Mouse (Mus musculus): ENCODE measurements around the gene Parva. TPM values are rescaled to one million over a fixed set of nuclear protein-coding genes. Genes with fewer than 3 reads are reported as not detected.

Gene Parva
- polyA plus RNA-seq, 1 experiment: 230 TPM

GRCm38 (mm10) chr7:112603496-112604170, 176.3 kb downstream of the Parva start:
- Histone ChIP-seq H3K4me3 (ENCODE audit: insufficient read depth, low read length) (no peak overlapping the region), H3K4me1 (ENCODE audit: control insufficient read depth, insufficient read depth, low read length) (peaks cover 3% of the 10 kb centered on the region; the same call in 1 of the 2 replicates), H3K27ac (ENCODE audit: insufficient read depth, low read length) (peak overlapping the region; percentile 87)
- TF ChIP-seq CTCF (IDR thresholded peaks at IDR 0.05; ENCODE audit: borderline replicate concordance, insufficient read depth, low read length): no peak
- no peak for TF ChIP-seq POLR2A (IDR thresholded peaks at IDR 0.05; ENCODE audit: low read depth, low read length)

- Histone ChIP-seq H3K4me3 (ENCODE audit: insufficient read depth, low read length) (no peak overlapping the region), H3K27ac (ENCODE audit: insufficient read depth, low read length) (peak overlapping the region; percentile 87), H3K4me1 (ENCODE audit: control insufficient read depth, insufficient read depth, low read length) (peaks cover 3% of the 10 kb centered on the region; the same call in 1 of the 2 replicates)
- TF ChIP-seq CTCF (IDR thresholded peaks at IDR 0.05; ENCODE audit: borderline replicate concordance, insufficient read depth, low read length): no peak
- no peak for TF ChIP-seq POLR2A (IDR thresholded peaks at IDR 0.05; ENCODE audit: low read depth, low read length)
These were observed 176.9 kb downstream of the Parva start for GRCm38 (mm10) chr7:112604209-112604608.

- TF ChIP-seq POLR2A (IDR thresholded peaks at IDR 0.05; ENCODE audit: low read depth, low read length): no peak
- no peak for TF ChIP-seq CTCF (IDR thresholded peaks at IDR 0.05; ENCODE audit: borderline replicate concordance, insufficient read depth, low read length)
- Histone ChIP-seq H3K4me1 (ENCODE audit: control insufficient read depth, insufficient read depth, low read length) (peaks cover 7% of the 10 kb centered on the region), H3K27ac (ENCODE audit: insufficient read depth, low read length) (peak overlapping the region; percentile 70), H3K4me3 (ENCODE audit: insufficient read depth, low read length) (no peak overlapping the region)
These were observed 186.9 kb downstream of the Parva start for GRCm38 (mm10) chr7:112614046-112614790.

- H3K4me3 ChIP-seq (ENCODE audit: insufficient read depth, low read length): no peak overlapping the region
- H3K27ac ChIP-seq (ENCODE audit: insufficient read depth, low read length): peak overlapping the region; percentile 70
- TF ChIP-seq POLR2A (IDR thresholded peaks at IDR 0.05; ENCODE audit: low read depth, low read length) (no peak), CTCF (IDR thresholded peaks at IDR 0.05; ENCODE audit: borderline replicate concordance, insufficient read depth, low read length) (no peak)
- peaks cover 7% of the 10 kb centered on the region for H3K4me1 ChIP-seq (ENCODE audit: control insufficient read depth, insufficient read depth, low read length)
These were observed 187.7 kb downstream of the Parva start for GRCm38 (mm10) chr7:112614791-112615668.

- Histone ChIP-seq H3K4me3 (ENCODE audit: insufficient read depth, low read length) (peak overlapping the region; percentile 17; the same call in 1 of the 2 replicates), H3K4me1 (ENCODE audit: control insufficient read depth, insufficient read depth, low read length) (peaks cover under 1% of the 10 kb centered on the region), H3K27ac (ENCODE audit: insufficient read depth, low read length) (peak overlapping the region; percentile 83)
- TF ChIP-seq POLR2A (IDR thresholded peaks at IDR 0.05; ENCODE audit: low read depth, low read length) (no peak), CTCF (IDR thresholded peaks at IDR 0.05; ENCODE audit: borderline replicate concordance, insufficient read depth, low read length) (no peak)
These were observed 193.2 kb downstream of the Parva start for GRCm38 (mm10) chr7:112620322-112621179.

- TF ChIP-seq POLR2A (IDR thresholded peaks at IDR 0.05; ENCODE audit: low read depth, low read length): no peak
- TF ChIP-seq CTCF (IDR thresholded peaks at IDR 0.05; ENCODE audit: borderline replicate concordance, insufficient read depth, low read length): no peak
- peaks cover 4% of the 10 kb centered on the region for H3K4me1 ChIP-seq (ENCODE audit: control insufficient read depth, insufficient read depth, low read length)
- no peak overlapping the region for H3K4me3 ChIP-seq (ENCODE audit: insufficient read depth, low read length)
- peak overlapping the region; percentile 68 for H3K27ac ChIP-seq (ENCODE audit: insufficient read depth, low read length)
These were observed 200.2 kb downstream of the Parva start for GRCm38 (mm10) chr7:112627481-112627880.

GRCm38 (mm10) chr7:112634505-112635213, 207.4 kb downstream of the Parva start:
- Histone ChIP-seq H3K4me1 (ENCODE audit: control insufficient read depth, insufficient read depth, low read length) (no peaks in the 10 kb centered on the region), H3K27ac (ENCODE audit: insufficient read depth, low read length) (no peak overlapping the region), H3K4me3 (ENCODE audit: insufficient read depth, low read length) (no peak overlapping the region)
- TF ChIP-seq CTCF (IDR thresholded peaks at IDR 0.05; ENCODE audit: borderline replicate concordance, insufficient read depth, low read length) (no peak), POLR2A (IDR thresholded peaks at IDR 0.05; ENCODE audit: low read depth, low read length) (no peak)

GRCm38 (mm10) chr7:112635936-112636335, 208.6 kb downstream of the Parva start:
- Histone ChIP-seq H3K4me3 (ENCODE audit: insufficient read depth, low read length) (no peak overlapping the region), H3K27ac (ENCODE audit: insufficient read depth, low read length) (no peak overlapping the region), H3K4me1 (ENCODE audit: control insufficient read depth, insufficient read depth, low read length) (no peaks in the 10 kb centered on the region)
- TF ChIP-seq POLR2A (IDR thresholded peaks at IDR 0.05; ENCODE audit: low read depth, low read length) (no peak), CTCF (IDR thresholded peaks at IDR 0.05; ENCODE audit: borderline replicate concordance, insufficient read depth, low read length) (no peak)

Other genes starting within 250 kb of the Parva start
- 76.3 and 150 TPM in 2 replicates for gene Mical2, start 201.6 kb upstream of the Parva start, polyA plus RNA-seq (2011; ENCODE audit: insufficient read length, low read depth, missing spikeins)

All from embryonic fibroblast, embryonic 13.5 days (primary cell).